Mouse (Mus musculus): Measurements from ENCODE around the gene Dnajc15. TPM values are rescaled to one million over a fixed set of nuclear protein-coding genes. Genes with fewer than 3 reads are reported as not detected.

The Dnajc15 gene
- polyA plus RNA-seq, 1 experiment from 2014 or later, result 119 TPM

GRCm38 (mm10) chr14:77773331-77773730, 101.6 kb downstream of the Dnajc15 start:
- H3K9me3 ChIP-seq (ENCODE audit: control insufficient read depth, low read length), result no peaks in the 10 kb centered on the region
- H3K4me2 ChIP-seq (ENCODE audit: low read depth, severe bottlenecking), result no peak overlapping the region
- H3K27ac ChIP-seq (replicated peaks; ENCODE audit: low read depth, low read length), result no peak overlapping the region
- H3K9ac ChIP-seq (ENCODE audit: low read length), result no peak overlapping the region
- H3K27me3 ChIP-seq (ENCODE audit: control insufficient read depth, insufficient read depth, low read length), result no peaks in the 10 kb centered on the region
- ATAC-seq (ENCODE audit: insufficient number of reproducible peaks, low FRiP score, low TSS enrichment, low read depth) (no peak), DNase-seq (ENCODE audit: low spot score) (no peak)
- no peaks in the 10 kb centered on the region for H3K4me1 ChIP-seq (ENCODE audit: control insufficient read depth, insufficient read depth, low read length)
- H3K4me3 ChIP-seq (ENCODE audit: low read depth, low read length), result no peak overlapping the region
- no peaks in the 10 kb centered on the region for H3K36me3 ChIP-seq (ENCODE audit: control insufficient read depth, insufficient read depth, low read length)
- WGBS, result 94% methylated on average over 8 of the region's 8 CpGs

GRCm38 (mm10) chr14:77771626-77772025, 103.3 kb downstream of the Dnajc15 start:
- no peaks in the 10 kb centered on the region for H3K4me1 ChIP-seq (ENCODE audit: control insufficient read depth, insufficient read depth, low read length)
- ATAC-seq (ENCODE audit: insufficient number of reproducible peaks, low FRiP score, low TSS enrichment, low read depth) (no peak), DNase-seq (ENCODE audit: low spot score) (no peak)
- no peaks in the 10 kb centered on the region for H3K36me3 ChIP-seq (ENCODE audit: control insufficient read depth, insufficient read depth, low read length)
- H3K27ac ChIP-seq (replicated peaks; ENCODE audit: low read depth, low read length), result no peak overlapping the region
- no peaks in the 10 kb centered on the region for H3K9me3 ChIP-seq (ENCODE audit: control insufficient read depth, low read length)
- WGBS, result 78% methylated on average over 2 of the region's 2 CpGs
- no peak overlapping the region for H3K4me2 ChIP-seq (ENCODE audit: low read depth, severe bottlenecking)
- no peaks in the 10 kb centered on the region for H3K27me3 ChIP-seq (ENCODE audit: control insufficient read depth, insufficient read depth, low read length)
- no peak overlapping the region for H3K9ac ChIP-seq (ENCODE audit: low read length)
- no peak overlapping the region for H3K4me3 ChIP-seq (ENCODE audit: low read depth, low read length)

Other genes starting within 250 kb of the Dnajc15 start
- gene Epsti1, start 29.1 kb upstream of the Dnajc15 start, polyA plus RNA-seq (2014; fragmentation: Nextera tagmentation; extraction: Ambion mirVana), result 0.08 and 0.44 TPM in 2 replicates
- gene Fam216b, start 213.9 kb upstream of the Dnajc15 start, polyA plus RNA-seq (2014; fragmentation: Nextera tagmentation; extraction: Ambion mirVana), result not detected in 2 replicates